Mouse (Mus musculus) adrenal gland, adult 2 months (tissue): ENCODE measurements around the gene 4833439L19Rik. TPM values are rescaled to one million over a fixed set of nuclear protein-coding genes. Genes with fewer than 3 reads are reported as not detected.

Experiments
- DNase-seq: peaks from one replicate; pipeline ENCODE4 v3.0.0; 2021
- polyA plus RNA-seq: library from polyadenylated mRNA; depleted of rRNA; stranded (reverse); fragments of >200 nt; gene quantifications from 2 replicates; pipeline ENCODE4 v1.2.3, GENCODE M21; 2012
- total RNA-seq, 2 experiments: library from RNA; stranded (reverse); gene quantifications; 2 replicates each; pipeline ENCODE4 v1.2.3; 2021

The 4833439L19Rik gene
- total and polyA plus RNA-seq, 3 experiments = 156 to 194 (median 185) TPM

- peak; percentile 71 for DNase-seq
Measured at GRCm38 (mm10) chr13:54582126-54582525, 16.9 kb upstream of the 4833439L19Rik start.

DNA sequence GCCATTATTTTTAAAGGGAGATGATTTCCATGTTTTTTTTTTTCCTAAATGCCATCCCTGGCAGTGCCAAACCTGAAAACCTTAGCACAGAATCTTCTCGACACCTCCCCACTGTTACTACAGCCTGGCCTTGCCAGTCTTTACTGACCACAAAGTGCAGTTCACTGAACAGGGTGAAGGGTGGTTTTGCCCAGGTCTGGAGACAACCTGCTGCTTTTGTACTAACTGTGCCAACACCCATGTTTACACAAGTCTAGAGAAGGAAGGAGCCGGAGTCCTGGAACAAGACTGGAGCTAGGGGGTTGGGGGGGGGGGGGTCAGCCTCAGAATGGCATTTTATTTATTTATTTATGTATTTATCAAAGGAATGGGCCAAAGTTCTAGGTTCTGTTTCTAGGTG lies 16.1 kb upstream of the 4833439L19Rik start:
- no peak for DNase-seq

DNA sequence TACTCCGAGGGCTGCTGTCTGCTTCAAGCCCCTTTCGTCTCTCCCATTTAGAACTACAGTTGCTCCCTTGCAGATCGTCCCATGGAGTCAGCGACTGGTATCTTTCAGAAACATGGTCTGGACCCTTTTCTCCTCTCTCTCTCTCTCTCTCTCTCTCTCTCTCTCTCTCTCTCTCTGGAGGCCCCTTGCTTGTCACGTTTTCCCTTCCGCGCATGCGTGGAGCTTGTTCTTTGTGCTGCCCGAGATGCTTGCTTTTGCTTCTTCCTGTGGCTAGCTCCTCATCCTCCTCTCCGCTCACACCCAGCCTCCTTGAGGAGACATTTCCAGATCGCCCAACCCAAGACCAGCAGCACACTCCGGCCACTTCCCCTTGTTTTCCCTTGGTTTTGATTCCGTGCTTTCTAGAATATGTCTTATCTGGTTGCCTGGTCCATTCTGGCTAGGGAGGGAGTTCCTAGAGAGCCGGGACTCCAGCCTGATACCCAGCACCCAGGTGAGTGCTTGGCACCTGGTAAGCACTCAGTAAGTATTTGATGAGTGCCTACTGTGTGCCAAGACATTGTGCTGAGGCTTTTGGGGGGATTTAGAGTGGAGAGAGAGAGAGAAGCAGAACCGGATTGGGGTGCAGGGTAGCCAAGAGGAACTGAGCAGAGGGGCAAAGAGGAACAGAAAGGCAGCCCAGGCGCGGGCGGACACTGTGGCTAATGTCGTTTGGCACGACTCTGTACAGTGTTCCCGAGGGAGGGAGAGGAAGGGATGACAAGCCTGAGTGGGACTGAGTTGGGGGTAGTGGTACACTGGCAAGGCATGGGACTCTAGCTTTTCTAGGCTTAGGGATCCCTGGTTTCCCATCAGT lies 12.6 kb upstream of the 4833439L19Rik start:
- DNase-seq = no peak

DNA sequence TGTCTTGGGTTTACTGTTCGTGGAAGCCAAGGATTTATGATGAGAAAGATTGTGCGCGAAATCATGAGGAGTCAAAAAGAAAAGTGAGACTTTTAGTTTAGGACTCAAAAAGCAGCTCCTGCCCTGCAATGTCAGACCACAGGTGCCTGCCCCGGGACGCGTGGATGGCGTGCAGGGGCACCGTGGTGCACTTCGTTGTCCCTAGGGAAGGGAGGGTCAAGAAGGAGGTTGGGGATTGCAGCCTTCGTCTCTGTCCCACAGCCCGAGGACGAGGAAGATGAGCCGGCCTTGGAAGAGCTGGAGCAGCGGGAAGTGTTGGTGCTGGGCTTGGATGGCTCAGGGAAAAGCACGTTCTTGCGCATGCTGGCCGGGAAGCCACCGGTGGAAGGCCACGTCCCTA lies 10.3 kb upstream of the 4833439L19Rik start:
- peak; percentile 62 for DNase-seq

GRCm38 (mm10) chr13:54574854-54575481 lies 9.7 kb upstream of the 4833439L19Rik start, which contains the start of gene Arl10:
Arl10 (plus strand) TSS chr13:54575015.
- peak; percentile 90 for DNase-seq

GRCm38 (mm10) chr13:54572621-54573020 lies 7.4 kb upstream of the 4833439L19Rik start:
- no peak for DNase-seq

- peak; percentile 72 for DNase-seq
Measured at GRCm38 (mm10) chr13:54571637-54572036, 6.4 kb upstream of the 4833439L19Rik start.

GRCm38 (mm10) chr13:54570736-54571135 lies 5.5 kb upstream of the 4833439L19Rik start:
- DNase-seq = peak; percentile 80

- DNase-seq = no peak
Measured at GRCm38 (mm10) chr13:54569282-54569681, 4.0 kb upstream of the 4833439L19Rik start.

- no peak for DNase-seq
Measured at GRCm38 (mm10) chr13:54568380-54568779, 3.1 kb upstream of the 4833439L19Rik start.

DNA sequence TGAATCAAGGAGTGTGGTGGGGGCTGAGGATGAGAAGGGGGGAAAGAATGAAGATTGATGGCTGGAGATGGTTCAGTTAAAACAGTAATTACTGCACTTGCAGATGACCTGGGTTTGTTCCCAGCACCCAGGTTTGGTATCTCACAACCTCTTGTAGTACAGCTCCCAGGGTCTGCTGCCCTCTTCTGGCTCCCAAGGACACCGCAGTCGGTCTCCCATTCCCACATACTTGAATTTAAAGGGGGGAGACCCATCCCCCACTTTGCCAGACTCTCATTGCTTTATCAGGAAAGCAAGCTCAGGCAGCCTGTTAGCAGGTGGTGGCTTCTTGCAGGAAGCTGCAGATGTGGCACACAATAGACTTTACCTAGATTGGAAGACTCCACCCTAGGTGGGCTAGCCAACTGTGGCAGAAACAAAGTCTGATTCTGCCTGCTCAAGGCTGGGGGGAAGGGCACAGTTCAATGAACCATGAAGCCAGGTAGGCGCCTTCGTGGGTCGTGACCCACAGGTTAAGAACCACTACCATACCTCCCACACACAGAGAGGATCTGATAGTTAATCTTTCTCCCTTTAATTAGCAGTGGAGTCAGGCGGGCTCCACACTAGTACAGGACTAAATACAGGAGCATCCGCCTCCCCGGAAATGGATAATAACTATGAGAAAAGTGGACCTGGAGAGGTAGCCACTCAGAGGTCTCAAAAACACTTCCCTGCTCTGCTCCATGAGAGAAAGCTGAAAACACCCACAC lies 535 bp upstream of the 4833439L19Rik start:
- peak; percentile 54 for DNase-seq

GRCm38 (mm10) chr13:54564232-54565200 lies 719 bp downstream of the 4833439L19Rik start:
- no peak for DNase-seq

DNA sequence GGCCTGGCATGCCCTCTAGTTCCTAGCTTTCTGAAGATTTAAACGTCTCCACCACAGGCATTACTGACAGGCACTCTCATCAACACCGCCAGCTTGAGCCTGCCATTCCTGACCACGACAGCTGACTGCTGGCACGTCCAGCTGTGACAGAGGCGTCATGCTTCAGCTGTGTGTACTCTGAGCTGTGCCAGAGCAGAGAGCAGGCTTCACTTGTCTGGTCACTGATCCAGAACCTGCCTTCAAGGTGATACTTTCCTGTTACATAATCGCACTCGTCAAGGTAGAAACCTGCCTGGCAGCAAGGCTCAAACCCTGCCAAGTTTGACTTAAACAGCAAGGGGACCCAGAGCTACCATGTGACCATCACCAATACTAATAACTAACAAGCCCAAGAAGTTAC lies 2.7 kb downstream of the 4833439L19Rik start:
- DNase-seq = no peak

GRCm38 (mm10) chr13:54560608-54561007 lies 4.6 kb downstream of the 4833439L19Rik start:
- DNase-seq = no peak

- DNase-seq = no peak
Measured at GRCm38 (mm10) chr13:54559656-54560055, 5.6 kb downstream of the 4833439L19Rik start.

DNA sequence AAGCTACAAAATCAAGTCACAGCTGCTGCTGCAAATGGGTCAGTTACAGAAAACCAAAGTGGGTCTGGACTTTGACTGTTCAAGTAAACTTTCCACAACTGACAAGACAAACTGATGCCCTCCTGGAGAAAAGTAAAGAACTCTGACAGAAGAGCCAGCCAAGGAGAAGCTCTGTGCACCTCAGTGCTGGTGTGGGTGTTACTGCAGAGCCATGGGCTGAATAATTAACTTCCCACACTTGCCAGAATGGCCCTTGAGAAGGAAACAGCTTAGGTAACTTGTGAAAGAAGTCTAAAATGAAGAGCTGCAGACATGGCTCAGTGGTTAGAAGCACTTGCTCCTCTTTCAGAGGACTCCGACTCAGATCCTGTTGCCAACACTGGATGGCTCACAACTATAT lies 7.6 kb downstream of the 4833439L19Rik start:
- no peak for DNase-seq

DNA sequence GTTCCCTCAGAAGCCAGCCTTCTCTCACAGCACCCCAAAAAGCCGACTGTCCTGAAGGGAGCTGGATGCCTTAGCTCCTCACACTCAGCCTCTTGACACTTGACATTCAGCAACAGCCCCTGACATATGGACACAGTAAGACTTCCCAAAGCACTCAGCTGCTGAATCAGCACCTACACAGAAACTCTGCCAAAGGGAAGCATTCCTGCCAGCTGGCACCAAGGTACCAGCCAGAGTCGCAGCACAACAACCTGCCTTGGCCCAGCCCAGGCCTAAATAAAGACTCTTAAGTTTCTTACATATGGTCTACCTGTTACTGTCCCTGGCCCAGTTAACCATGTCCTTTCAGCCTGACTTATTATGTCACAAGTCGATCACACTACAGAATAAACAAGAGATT lies 8.4 kb downstream of the 4833439L19Rik start:
- DNase-seq = peak; percentile 64

- DNase-seq = no peak
Measured at GRCm38 (mm10) chr13:54556176-54556575, 9.1 kb downstream of the 4833439L19Rik start.

GRCm38 (mm10) chr13:54548036-54548435 lies 17.2 kb downstream of the 4833439L19Rik start:
- DNase-seq = no peak

GRCm38 (mm10) chr13:54532134-54532533 lies 33.1 kb downstream of the 4833439L19Rik start:
- no peak for DNase-seq

GRCm38 (mm10) chr13:54527140-54527539 lies 38.1 kb downstream of the 4833439L19Rik start:
- peak; percentile 80 for DNase-seq
